In the genomic region with DNA sequence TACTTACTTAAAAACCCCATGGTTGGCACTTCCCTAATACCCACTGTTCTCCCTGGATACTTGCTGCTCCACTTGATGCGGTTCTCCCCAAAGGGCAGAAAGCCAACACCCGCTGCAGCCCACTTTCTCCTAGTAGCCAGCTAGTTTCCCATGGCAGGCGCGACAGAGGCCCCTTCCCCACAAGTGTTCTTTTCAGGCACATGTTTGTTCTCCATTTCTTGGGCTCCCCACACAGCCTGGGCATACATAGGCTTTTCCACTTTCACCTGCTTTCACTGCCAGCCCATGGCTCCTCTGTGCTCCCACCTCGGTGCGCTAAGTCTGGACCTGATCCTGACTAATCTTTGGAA, we compare ENCODE assay signal across 7 mouse cellular contexts. TPM values are rescaled to one million over a fixed set of nuclear protein-coding genes. Genes with fewer than 3 reads are reported as not detected.
A peak's percentile ranks its signal among the peaks of the same experiment; 100 is the strongest.
DNase-seq lines count a peak whose midpoint lies in the region; ATAC-seq lines count a peak whose summit lies in the region.

No protein-coding gene starts in this region.

- intact Hi-C loops in left cerebral cortex, postnatal 14 days (cut with DNase I): loop anchor here (10.0 kb wide), 1 partner anchor 367 kb away; no protein-coding TSS in a partner anchor

- H3K9ac ChIP-seq in forebrain, embryonic 12.5 days: peak overlapping the region; percentile 79; the same call in 1 of the 2 replicates
- no peak overlapping the region for H3K9ac ChIP-seq in intestine, embryonic 15.5 days
- peak overlapping the region; percentile 85 for H3K9ac ChIP-seq in neural tube, embryonic 14.5 days (replicated peaks; ENCODE audit: low read depth, low read length)

- no peak; the same call in 1 of the 2 replicates for ATAC-seq in forebrain, embryonic 12.5 days (ENCODE audit: low FRiP score)
- no peak for ATAC-seq in intestine, embryonic 15.5 days
- ATAC-seq in neural tube, embryonic 14.5 days (ENCODE audit: low read depth): peak; percentile 18; the same call in 1 of the 2 replicates

- H3K36me3 ChIP-seq in forebrain, embryonic 12.5 days (replicated peaks): no peaks in the 10 kb centered on the region
- H3K36me3 ChIP-seq in intestine, embryonic 15.5 days: no peaks in the 10 kb centered on the region
- no peaks in the 10 kb centered on the region for H3K36me3 ChIP-seq in neural tube, embryonic 14.5 days (ENCODE audit: control insufficient read depth, insufficient read depth, low read length)

- WGBS in forebrain, embryonic 12.5 days: 10% methylated on average over 6 of the region's 6 CpGs
- WGBS in intestine, embryonic 15.5 days: 22% methylated on average over 6 of the region's 6 CpGs
- 11% methylated on average over 6 of the region's 6 CpGs for WGBS in neural tube, embryonic 14.5 days

- no peak overlapping the region for H3K27ac ChIP-seq in forebrain, embryonic 12.5 days
- H3K27ac ChIP-seq in intestine, embryonic 15.5 days: no peak overlapping the region
- H3K27ac ChIP-seq in neural tube, embryonic 14.5 days (ENCODE audit: low read depth, low read length): peak overlapping the region; percentile 74; the same call in 1 of the 2 replicates

- DNase-seq in left cerebral cortex, postnatal 14 days (ENCODE audit: low spot score in 2 of 2): peak; percentile 13 to 17
- DNase-seq in left cerebral cortex, adult 8-10 months (ENCODE audit: low spot score in 2 of 2): no peak
- DNase-seq in gastrocnemius, adult 8-10 months (ENCODE audit: low spot score in 2 of 2): no peak
- no peak for DNase-seq in adrenal gland, postnatal 10 days

- peak overlapping the region; percentile 77 for H3K4me3 ChIP-seq in forebrain, embryonic 12.5 days (replicated peaks)
- peak overlapping the region; percentile 63 for H3K4me3 ChIP-seq in intestine, embryonic 15.5 days (replicated peaks)
- peak overlapping the region; percentile 78 for H3K4me3 ChIP-seq in neural tube, embryonic 14.5 days (ENCODE audit: low read depth, low read length)

- peaks cover 12% of the 10 kb centered on the region for H3K4me1 ChIP-seq in forebrain, embryonic 12.5 days
- 0 out of 2 replicates have a peak, but pooled peaks cover 4% of the 10 kb centered on the region for H3K4me1 ChIP-seq in intestine, embryonic 15.5 days (replicated peaks)
- peaks cover 4% of the 10 kb centered on the region; the same call in 1 of the 2 replicates for H3K4me1 ChIP-seq in neural tube, embryonic 14.5 days (ENCODE audit: control insufficient read depth, insufficient read depth, low read length)

- H3K27me3 ChIP-seq in forebrain, embryonic 12.5 days: peaks cover 20% of the 10 kb centered on the region
- H3K27me3 ChIP-seq in intestine, embryonic 15.5 days (replicated peaks): peaks cover 13% of the 10 kb centered on the region
- H3K27me3 ChIP-seq in neural tube, embryonic 14.5 days (ENCODE audit: control insufficient read depth, insufficient read depth, low read length): no peaks in the 10 kb centered on the region

- peak overlapping the region; percentile 90 for H3K4me2 ChIP-seq in forebrain, embryonic 12.5 days
- H3K4me2 ChIP-seq in intestine, embryonic 15.5 days (replicated peaks): peak overlapping the region; percentile 100
- peak overlapping the region; percentile 51 for H3K4me2 ChIP-seq in neural tube, embryonic 14.5 days (ENCODE audit: low read depth, low read length)

- no peaks in the 10 kb centered on the region for H3K9me3 ChIP-seq in forebrain, embryonic 12.5 days
- no peaks in the 10 kb centered on the region for H3K9me3 ChIP-seq in intestine, embryonic 15.5 days
- no peaks in the 10 kb centered on the region for H3K9me3 ChIP-seq in neural tube, embryonic 14.5 days (ENCODE audit: control insufficient read depth, low read length)

RNA-seq across cellular contexts. Expression of a gene that starts 0.8 kb away (rescaled TPM):
- total RNA-seq in left cerebral cortex, postnatal 14 days (2021): 100 to 1,000 TPM; 108 to 116 TPM
- 100 to 1,000 TPM in 2 of 4 experiments, 10 to 100 TPM in 2; 96.2 to 115 (median 103) TPM for total RNA-seq in left cerebral cortex, adult 8-10 months (2022)
- 6.6 and 7.2 TPM in 2 replicates for polyA plus RNA-seq in forebrain, embryonic 12.5 days (2016; fragmentation: Nextera tagmentation; extraction: Ambion mirVana)
- 1.6 and 1.8 TPM in 2 replicates for polyA plus RNA-seq in intestine, embryonic 15.5 days (2015; fragmentation: Nextera tagmentation; extraction: Ambion mirVana)
- 50.4 and 58.2 TPM in 2 replicates for polyA plus RNA-seq in neural tube, embryonic 14.5 days (2014; fragmentation: Nextera tagmentation; extraction: Ambion mirVana)
- under 1 TPM in 2 of 4 experiments, not detected in 2; 0.31 to 0.46 TPM for total RNA-seq in gastrocnemius, adult 8-10 months (2022)
- 10 to 100 TPM; 20.2 to 21.7 TPM for total RNA-seq in adrenal gland, postnatal 10 days (2021)

Comparison
In these comparisons a context has a peak if more than half of its experiments do, and no peak if none do; other contexts are left out.
1. DNase-seq: peak in left cerebral cortex, postnatal 14 days (2 of 2); none in left cerebral cortex, adult 8-10 months (0 of 2), gastrocnemius, adult 8-10 months (0 of 2) and adrenal gland, postnatal 10 days (single experiment).
2. RNA of a gene that starts 0.8 kb away (total RNA-seq): 108 to 116 TPM in left cerebral cortex, postnatal 14 days, 96.2 to 115 TPM in left cerebral cortex, adult 8-10 months and 20.2 to 21.7 TPM in adrenal gland, postnatal 10 days; 0.31 to 0.46 TPM in gastrocnemius, adult 8-10 months; every median in the first group is over 10 times any median in the second.
3. Peak in every context shown above with its lines, with median percentiles within 50 percentile points of each other: H3K4me2 ChIP-seq and H3K4me3 ChIP-seq.